Mouse (Mus musculus): ENCODE results near the gene Tmem29. TPM values are rescaled to one million over a fixed set of nuclear protein-coding genes. Genes with fewer than 3 reads are reported as not detected.
"Not testable (repeated sequence)": the region's sequence is repeated elsewhere in the genome, so short reads cannot be mapped to it uniquely, and the experiment has no call there.

The Tmem29 gene
- 10 to 100 TPM; 41.1 to 42.4 TPM for total RNA-seq (2021)

DNA sequence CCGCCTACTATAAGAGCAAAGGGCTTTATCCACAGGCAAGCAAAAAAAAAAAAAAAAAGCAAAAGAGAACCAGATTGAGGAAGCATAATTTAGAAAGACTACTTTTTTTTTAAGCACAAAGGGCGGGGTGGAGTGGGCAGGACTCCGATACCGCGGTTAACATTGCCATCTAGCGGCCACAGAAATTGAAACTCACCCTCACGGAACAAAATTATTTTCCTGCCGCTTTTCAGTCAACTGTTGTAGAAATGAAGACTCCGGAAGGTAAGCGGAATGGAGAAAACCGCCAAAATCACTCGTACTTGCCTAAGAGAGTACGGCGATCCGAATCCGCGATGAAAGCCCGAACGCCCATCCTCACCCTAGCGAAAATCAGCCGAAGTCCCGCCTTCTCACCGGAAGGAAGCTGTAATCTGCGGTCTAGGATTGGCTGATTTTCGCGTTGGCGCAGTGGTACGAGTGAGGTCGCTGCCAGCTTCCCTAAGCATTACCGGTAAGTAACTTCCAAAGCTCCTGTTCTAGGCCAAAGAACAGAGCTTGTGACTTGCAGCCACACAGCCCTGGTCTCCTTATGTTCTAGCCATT, at the start of gene Tmem29:
Gene Tmem29, minus strand, starts transcription at position 389 of the 585 bp plus-strand sequence.
- DNase-seq (ENCODE audit: extremely low spot score in 1 of 2, low spot score in 1 of 2), result peak; percentile 79

DNA sequence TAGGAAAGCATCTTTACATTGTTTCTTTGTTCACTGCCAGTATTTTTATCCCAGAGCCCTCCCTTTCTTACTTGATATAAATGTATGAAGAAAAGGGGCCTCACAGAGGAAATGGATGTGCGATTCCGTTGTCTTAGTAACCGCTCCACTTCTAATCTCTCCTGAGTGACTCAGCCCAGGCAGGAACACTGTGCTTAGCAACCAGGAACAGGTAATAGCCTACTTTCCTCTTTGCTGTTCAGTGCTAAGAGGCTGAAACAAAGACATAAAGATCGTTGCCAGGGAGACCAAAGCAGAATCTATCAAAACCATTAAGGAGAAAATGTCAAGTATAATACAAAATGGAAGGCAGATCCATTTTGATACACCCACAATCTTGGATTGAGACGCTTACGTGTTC, 49.7 kb upstream of the Tmem29 start:
- no peak for DNase-seq (ENCODE audit: extremely low spot score in 1 of 2, low spot score in 1 of 2)

DNA sequence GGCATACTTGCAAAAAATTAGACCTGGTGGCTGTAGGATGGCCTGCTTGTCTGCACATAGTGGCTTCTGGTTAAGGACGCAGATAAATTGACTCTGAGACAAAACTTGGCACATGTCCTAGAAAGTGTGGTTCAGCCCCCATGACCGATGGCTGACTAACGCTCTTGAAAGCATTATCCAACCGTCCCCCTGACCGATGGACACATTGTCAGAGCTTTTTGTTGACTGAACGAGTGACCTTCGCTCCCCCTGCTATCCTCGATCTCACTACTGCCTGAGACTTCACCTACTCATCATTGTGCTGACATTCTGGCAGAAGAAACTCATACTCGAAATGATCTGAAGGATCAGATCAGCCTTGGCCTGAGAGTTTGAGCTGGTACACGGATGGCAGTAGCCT, 28.9 kb upstream of the Tmem29 start:
- not testable (repeated sequence) for DNase-seq (ENCODE audit: extremely low spot score in 1 of 2, low spot score in 1 of 2)

DNA sequence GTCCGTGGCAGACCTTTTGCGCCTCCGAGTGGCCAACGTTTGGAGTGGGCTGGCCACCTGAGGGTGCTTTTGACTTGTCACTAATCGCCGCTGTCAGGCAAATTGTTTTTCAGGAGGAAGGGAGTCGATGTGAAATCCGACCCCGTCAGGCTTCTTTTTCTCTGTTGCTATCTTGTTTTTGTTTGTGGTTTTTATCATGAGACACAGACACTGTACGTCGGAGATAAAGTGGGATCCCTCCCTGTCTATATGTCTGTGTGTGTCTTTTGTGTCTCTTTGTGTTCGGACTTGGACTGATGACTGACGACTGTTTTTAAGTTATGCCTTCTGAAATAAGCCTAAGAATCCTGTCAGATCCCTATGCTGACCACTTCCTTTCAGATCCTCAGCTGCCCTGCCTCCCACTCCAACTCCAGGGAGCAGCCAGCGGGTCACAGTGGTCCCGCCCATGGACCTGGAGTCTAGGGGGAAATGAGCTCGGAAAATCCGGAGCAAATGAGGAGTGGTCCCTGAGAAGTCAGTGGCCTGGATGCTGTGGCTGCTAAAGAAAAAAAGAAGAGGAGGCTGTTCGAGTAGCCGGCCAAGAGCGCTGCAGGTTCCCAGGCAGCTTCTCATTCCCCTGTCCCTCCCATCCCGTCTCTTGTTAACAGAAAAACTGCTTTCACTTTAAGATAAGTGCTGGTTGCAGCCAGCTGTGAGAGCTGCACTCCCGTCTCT, 27.5 kb upstream of the Tmem29 start:
- DNase-seq (ENCODE audit: extremely low spot score in 1 of 2, low spot score in 1 of 2), result not testable (repeated sequence)

DNA sequence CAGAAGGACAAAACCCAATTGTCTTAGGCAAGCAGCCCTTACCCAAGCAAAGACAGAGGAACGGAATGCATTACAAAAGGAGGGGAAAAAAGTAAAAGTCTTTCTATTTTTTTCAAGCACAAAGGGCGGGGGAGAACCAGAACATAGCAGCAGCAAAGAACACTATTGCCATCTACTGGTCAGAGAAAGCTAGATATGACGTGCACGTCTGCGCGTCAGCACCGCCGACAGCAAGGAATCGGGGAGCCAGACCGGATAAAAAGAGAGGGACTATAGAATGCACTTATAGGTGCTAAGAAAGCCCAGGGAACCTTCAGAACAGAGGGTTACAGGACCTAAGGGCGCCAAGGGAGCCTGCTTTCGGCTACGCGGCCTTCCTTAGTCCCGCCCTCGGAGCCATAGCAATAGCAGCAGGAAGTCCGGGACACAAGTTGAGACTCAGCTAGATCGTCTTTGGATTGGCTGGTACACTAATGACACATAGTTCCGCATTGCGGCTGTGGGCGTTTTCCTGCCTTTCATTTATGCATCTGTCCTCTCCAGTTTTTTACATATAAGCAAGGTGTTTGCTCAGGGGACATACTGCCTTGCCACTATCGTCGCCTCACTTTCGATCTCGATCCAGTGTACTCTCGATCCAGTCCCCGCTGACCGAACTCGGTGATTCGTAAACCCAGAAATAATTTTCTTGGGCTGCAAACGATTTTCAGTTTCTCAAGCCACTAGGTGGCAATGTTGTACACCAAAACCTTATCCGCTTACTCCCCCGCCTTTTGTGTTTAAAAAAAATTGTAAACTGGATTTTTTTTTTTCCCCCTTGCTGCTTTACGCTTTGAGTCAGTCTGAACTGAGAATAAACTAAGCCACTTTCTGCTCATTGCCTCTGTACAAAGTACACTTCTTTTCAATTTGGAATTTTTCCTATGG, 19.2 kb upstream of the Tmem29 start:
- DNase-seq (ENCODE audit: extremely low spot score in 1 of 2, low spot score in 1 of 2), result peak; percentile 73 to 91

DNA sequence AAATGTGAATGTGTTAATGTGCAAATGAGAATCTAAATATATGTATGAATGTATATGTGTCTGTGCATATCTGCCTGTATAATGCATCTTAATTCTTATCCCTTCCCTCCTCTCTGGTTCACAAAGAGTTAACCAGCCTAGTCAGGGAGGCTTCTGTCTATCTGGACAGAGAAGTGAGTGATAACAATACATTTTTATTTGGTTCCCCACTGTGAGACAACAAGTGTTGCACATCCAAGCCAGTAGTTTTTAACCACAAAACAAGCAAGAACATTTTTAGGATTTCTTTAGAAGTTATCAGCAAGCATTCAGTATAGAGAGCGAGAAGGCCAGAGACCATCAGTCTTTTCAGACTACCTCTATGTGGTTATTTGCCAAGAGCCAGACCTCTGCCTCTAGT, 12.5 kb upstream of the Tmem29 start:
- DNase-seq (ENCODE audit: extremely low spot score in 1 of 2, low spot score in 1 of 2), result no peak

DNA sequence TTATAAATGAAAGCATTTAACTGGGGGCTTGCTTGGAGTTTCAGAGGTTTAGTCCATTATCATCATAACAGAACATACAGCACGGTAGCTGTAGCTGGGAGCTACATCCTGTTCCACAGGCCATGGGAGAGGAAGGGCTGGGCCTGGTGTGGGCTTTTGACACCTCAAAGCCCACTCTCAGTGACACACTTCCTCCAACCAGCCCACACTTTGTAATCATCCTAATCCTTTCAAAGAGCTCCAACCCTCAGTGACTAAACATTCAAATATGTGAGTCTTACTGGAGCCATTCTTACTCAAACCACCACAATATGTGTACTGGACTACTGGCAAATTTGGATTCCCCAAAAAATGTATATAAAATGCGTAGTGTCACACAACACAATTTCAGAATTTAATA, 9.3 kb upstream of the Tmem29 start:
- no peak for DNase-seq (ENCODE audit: extremely low spot score in 1 of 2, low spot score in 1 of 2)

DNA sequence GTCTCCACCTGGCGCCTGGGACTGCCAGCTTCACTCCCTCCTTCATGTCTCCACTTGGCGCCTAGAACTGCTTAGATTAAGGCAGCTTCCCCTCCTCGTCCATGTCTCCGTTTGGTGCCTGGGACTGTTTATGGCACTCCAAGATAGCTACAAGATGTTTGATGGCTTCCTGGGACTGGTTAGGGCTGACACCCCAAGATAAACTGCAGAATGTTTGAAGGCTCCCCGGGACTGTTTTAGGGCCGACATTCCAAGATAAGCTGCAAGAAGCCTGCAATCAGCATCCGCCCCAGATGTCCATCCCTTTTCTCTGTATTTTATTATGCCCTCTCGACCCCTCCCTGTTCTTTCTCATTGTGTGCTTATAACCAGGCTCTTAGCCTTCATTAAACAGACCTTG, 7.9 kb upstream of the Tmem29 start:
- DNase-seq (ENCODE audit: extremely low spot score in 1 of 2, low spot score in 1 of 2), result not testable (repeated sequence)

DNA sequence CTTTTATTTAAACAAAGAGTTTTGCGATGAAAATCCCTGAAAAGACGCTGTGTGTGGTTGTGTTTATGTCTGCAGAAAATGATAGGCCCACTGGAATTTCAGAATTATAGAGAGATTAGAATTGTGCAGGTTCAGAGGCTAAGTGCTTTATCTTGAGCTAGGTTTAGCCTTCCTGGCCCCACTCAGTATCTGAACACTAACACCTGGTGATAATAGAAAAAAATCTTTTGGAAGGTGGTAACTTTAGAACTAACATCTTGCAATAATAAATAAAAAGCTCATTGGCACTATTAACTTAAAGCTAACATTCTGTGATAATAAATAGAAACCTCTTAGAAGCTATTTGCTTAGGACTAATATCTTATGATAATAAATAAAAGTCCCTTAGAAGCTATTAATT, 1.2 kb upstream of the Tmem29 start:
- DNase-seq (ENCODE audit: extremely low spot score in 1 of 2, low spot score in 1 of 2), result no peak

DNA sequence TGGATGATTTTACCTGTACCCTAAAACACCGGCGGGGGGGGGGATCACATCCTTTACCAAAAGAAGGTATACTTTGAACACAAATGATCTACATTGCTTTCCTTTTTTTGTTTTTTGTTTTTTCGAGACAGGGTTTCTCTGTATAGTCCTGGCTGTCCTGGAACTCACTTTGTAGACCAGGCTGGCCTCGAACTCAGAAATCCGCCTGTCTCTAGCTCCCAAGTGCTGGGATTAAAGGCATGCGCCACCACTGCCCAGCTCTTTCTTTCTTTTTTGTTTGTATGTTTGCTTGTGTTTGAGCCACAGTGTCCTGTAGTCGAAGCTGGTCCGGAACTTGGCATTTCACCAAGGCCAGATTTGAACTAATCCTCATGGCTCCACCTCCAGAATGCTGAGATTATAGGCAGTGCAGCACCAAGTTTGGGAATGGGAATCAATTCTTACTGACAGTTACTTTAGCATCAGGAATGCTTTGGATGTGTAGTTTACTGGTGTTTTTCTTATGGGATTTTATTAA, 515 bp upstream of the Tmem29 start:
- no peak for DNase-seq (ENCODE audit: extremely low spot score in 1 of 2, low spot score in 1 of 2)

DNA sequence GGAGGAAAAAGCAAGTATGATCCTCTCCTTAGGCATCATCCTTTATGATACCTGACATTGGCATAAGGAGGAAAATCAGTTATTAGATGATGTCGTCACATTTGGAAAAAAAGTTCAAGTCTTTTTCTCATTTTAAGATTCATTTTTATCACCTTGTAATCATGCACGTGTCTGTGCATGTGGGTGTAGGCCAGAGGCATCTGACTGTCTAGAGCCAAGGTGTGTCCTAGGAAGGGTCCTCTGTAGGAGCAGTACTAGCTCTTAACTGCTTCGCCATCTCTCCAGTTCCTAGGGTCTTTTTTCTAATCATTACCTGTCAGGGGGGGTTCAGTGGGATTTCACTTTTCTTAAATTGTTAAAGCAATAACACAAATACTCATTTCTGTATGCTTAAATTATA, 818 bp downstream of the Tmem29 start:
- no peak for DNase-seq (ENCODE audit: extremely low spot score in 1 of 2, low spot score in 1 of 2)

DNA sequence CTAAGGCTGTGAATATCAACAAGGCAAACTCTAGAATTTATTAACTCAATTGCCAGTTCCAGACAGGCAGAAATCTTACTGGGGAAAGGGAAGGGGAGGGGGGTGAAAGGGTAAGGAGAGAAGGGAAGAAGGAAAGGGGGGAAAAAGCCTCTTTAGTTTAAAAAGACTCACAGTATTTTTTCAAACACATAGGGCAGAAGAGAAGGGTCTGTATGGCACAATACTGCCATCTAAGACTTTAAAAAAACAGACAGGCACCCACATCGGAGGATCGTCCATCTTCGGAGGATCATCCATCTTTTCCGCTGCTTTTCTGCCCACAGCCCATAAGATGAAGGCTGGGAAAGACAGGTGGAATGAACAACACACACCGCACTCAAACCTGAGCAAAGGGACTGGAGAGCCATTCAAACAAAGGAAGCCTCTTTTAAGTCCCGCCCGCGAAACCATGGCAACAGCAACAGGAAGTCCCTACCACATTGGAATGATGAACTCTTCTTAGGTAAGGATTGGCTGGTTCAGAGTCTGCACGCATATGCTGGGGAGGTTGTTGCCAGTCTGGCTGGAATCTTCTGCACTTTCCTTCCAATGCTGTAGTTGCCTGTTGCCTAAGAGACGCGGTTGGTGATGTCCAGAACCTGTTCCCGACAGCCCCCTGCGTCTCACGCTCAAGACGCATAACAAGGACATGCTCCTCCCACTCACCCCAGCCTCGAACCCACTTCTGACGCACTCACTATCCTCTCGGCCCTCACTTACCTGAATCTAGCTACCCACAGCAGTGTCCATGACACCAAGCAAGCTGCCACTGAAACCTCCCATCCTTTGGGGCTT, 18.2 kb downstream of the Tmem29 start:
- peak; percentile 42 to 63 for DNase-seq (ENCODE audit: extremely low spot score in 1 of 2, low spot score in 1 of 2)

DNA sequence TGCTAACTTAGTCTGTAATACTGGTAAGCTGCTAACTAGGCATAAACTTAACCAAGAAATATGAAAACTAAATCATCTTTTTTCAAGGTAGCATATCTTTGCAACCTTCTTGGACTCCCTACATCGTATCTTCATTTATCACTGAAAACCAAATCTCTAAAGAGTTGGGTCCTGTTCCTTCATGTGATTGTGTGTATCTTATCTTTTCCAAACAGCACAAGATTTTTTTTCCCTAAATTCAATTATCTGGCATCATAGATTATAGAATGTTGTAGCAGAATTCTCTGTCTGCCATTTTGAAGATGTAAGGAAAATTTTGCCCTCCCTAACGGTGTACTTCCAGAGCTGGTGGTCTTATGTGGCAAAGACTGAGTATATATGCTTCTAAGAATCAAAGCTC, 22.6 kb downstream of the Tmem29 start:
- DNase-seq (ENCODE audit: extremely low spot score in 1 of 2, low spot score in 1 of 2), result no peak

DNA sequence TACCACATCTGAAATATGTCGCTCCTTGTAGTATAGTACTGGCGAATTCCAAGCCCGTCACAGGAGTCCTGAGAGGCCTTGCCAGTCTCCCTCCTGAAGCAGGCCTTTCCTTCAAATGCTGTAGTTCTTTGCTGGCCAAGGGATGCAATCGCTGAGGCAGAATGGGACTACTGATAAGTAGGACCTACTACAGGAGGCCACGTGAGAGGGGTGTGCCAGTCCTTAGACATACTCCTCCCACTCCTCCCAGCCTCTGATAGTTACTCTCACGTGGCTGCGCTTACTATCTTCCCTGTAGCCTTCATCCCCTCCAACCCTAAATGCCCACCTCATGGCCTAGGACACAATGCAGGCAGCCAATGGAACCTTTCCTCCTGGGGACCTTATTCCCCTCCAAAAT, 23.6 kb downstream of the Tmem29 start:
- DNase-seq (ENCODE audit: extremely low spot score in 1 of 2, low spot score in 1 of 2), result no peak

DNA sequence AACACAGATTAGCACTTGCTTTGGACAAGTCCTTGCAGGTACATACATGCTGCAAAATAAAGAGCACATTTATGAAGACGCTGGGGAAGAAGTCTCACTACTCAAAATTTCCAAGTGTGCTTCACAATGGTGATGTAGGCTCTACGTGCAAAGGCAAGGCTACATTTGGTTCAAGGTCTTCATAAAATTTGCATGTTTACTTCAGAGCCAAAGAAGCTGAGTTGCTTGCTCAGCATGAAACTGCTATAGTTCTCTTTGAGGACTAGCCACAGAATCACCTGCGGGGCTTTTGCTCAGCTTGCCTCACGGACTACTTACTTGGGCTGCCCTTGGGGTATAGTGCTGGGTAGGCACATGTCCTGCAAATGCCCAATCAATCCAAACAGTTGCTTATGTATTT, 45.4 kb downstream of the Tmem29 start:
- no peak for DNase-seq (ENCODE audit: extremely low spot score in 1 of 2, low spot score in 1 of 2)

Other genes with a start within 250 kb of the Tmem29 start
- 1 to 10 TPM; 9.2 to 9.4 TPM for gene Alas2, start 88.2 kb upstream of the Tmem29 start, total RNA-seq (2021)
- 1 to 10 TPM in 1 of 2 experiments, under 1 TPM in 1; 0.52 to 1.2 TPM for gene Pfkfb1, start 129.1 kb upstream of the Tmem29 start, total RNA-seq (2021)
- 10 to 100 TPM; 10.8 to 19.8 TPM for gene Apex2, start 130.7 kb upstream of the Tmem29 start, total RNA-seq (2021)
- gene Tro, start 198.4 kb upstream of the Tmem29 start, total RNA-seq (2021), result 100 to 1,000 TPM; 139 to 156 TPM

Data from layer of hippocampus, postnatal 25 days (tissue).